Mouse (Mus musculus): Measurements from ENCODE around the gene Olfr520. TPM values are rescaled to one million over a fixed set of nuclear protein-coding genes. Genes with fewer than 3 reads are reported as not detected.
A peak's percentile ranks its signal among the peaks of the same experiment; 100 is the strongest.
"Not testable (repeated sequence)": the region's sequence is repeated elsewhere in the genome, so short reads cannot be mapped to it uniquely, and the experiment has no call there.

Olfr520 gene
- total RNA-seq, 2 experiments from 2014 or later: not detected

GRCm38 (mm10) chr7:99709992-99710391 is 20.1 kb upstream of the Olfr520 start:
- no peak for ATAC-seq (replicated peaks; ENCODE audit: low FRiP score, poor library complexity, severe bottlenecking)

- ATAC-seq (replicated peaks; ENCODE audit: low FRiP score, poor library complexity, severe bottlenecking): peak; percentile 48; the same call in 1 of the 2 replicates
Measured at GRCm38 (mm10) chr7:99710476-99710875, 19.6 kb upstream of the Olfr520 start.

GRCm38 (mm10) chr7:99711166-99711565 is 18.9 kb upstream of the Olfr520 start, which contains the start of gene Slco2b1:
Slco2b1 (minus strand) TSS chr7:99711340.
- ATAC-seq (replicated peaks; ENCODE audit: low FRiP score, poor library complexity, severe bottlenecking): no peak

DNA sequence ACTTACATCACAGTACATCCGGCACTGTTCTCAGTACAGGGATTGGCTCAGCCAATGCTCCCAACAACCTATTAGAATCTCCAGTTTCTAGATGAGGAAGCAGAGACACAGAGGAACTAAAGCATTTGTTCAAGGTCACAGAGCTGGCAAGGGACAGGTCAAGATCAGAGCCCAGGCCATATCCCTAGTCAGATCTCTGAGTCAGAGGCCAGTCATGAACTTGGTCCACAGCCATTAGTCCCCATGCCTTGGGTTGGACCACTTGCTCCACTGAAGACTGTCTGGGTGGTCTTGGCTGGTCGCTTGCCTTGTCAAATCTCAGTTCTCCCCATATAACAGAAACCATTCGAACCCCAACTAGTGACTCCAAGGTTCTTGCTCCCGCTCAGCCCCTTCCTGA is 17.6 kb upstream of the Olfr520 start:
- no peak for ATAC-seq (replicated peaks; ENCODE audit: low FRiP score, poor library complexity, severe bottlenecking)

GRCm38 (mm10) chr7:99716536-99716935 is 13.5 kb upstream of the Olfr520 start:
- no peak for ATAC-seq (replicated peaks; ENCODE audit: low FRiP score, poor library complexity, severe bottlenecking)

DNA sequence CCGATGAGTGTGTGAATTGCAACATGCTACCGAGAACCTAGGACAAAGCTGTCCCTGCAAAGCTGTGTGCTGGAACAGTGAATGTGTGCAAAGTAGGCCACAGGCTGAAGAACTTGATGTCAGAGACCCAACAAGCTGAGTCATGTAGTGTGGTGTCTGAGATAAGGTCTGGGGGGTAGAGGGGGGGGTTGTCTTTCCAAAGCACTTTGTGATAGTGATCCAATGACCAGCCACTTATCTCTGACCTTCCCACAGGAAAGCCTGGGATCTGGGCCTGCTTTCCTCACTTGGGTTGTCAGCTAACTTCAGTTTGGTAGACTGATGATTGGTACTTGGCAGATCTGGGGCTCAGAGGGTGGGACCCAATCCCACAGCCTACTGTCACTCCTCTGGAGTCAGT is 4.5 kb downstream of the Olfr520 start:
- ATAC-seq (replicated peaks; ENCODE audit: low FRiP score, poor library complexity, severe bottlenecking): no peak

DNA sequence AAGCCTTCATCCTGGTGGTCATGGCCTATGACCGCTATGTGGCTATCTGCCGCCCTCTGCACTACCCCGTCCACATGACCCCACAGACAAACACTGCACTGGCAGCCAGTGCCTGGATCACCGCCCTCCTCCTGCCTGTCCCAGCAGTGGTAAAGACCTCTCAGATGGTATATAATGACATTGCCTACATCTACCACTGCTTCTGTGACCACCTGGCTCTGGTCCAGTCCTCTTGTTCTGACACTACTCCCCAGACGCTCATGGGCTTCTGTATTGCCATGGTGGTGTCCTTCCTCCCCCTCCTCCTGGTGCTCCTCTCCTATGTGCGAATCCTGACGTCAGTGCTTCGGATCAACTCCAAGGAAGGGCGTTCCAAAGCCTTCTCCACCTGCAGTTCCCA is 5.4 kb downstream of the Olfr520 start:
- ATAC-seq (replicated peaks; ENCODE audit: low FRiP score, poor library complexity, severe bottlenecking): not testable (repeated sequence)

GRCm38 (mm10) chr7:99739276-99739675 is 9.2 kb downstream of the Olfr520 start:
- no peak for ATAC-seq (replicated peaks; ENCODE audit: low FRiP score, poor library complexity, severe bottlenecking)

DNA sequence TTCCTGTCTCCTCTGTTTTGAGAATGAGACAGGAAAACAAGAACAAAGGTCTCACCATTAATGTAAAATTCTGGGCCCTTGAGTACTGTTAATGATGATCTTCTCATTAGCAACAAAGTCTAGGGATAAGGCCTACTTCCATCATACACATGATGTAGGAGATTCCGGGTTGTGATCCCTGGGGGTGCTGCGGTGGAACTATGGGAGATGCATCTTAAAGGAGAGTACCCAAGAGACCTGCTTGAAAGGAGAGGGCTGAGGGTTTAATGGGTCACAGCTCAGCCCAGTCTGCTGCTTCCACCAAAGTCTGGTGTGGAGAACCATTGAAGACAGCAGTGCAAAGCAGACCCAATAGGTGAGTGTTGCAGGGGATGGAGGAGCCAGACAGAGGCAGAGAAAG is 33.1 kb downstream of the Olfr520 start, which contains the start of gene Olfr521:
Gene Olfr521, plus strand, starts transcription at position 301 of the 400 bp plus-strand sequence.
- no peak for ATAC-seq (replicated peaks; ENCODE audit: low FRiP score, poor library complexity, severe bottlenecking)

GRCm38 (mm10) chr7:99781385-99781784 is 51.3 kb downstream of the Olfr520 start:
- ATAC-seq (replicated peaks; ENCODE audit: low FRiP score, poor library complexity, severe bottlenecking): no peak

DNA sequence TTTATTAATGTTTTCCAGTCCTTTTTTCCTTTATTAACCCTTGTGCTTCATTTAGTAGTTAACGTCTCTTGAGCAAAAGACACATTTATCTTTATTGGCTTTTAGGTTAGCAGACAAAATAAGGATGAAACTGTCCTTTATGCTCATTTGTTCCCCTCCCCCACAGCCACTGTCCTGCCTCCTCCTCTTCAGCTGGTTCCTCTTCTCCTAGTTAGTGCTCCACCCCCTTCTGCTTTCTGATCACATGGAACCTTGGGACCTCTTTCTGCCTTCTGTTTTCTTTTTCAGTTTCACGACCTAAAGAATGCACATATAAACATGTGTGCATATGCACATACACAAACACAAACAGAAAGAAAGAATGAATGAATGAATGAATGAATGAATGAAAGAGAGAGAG is 51.8 kb downstream of the Olfr520 start:
- no peak for ATAC-seq (replicated peaks; ENCODE audit: low FRiP score, poor library complexity, severe bottlenecking)

DNA sequence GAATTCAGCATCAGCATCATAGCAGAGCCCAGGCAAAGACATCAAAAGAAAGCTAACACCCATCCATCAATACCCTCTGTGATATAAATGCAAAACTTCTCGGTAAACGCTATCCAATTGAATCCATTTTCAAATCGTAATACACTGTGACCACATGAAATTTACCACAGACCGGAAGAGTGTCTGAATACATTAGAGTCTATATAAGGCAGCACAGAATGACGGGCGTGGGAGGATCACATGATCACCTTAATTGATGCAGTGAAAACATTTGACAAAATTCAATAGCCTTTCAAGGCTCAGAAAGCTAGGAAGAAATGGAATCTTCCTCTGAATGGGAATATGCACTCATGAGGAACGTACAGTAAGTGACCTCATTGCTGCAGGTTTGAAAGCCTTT is 53.3 kb downstream of the Olfr520 start:
- ATAC-seq (replicated peaks; ENCODE audit: low FRiP score, poor library complexity, severe bottlenecking): no peak

DNA sequence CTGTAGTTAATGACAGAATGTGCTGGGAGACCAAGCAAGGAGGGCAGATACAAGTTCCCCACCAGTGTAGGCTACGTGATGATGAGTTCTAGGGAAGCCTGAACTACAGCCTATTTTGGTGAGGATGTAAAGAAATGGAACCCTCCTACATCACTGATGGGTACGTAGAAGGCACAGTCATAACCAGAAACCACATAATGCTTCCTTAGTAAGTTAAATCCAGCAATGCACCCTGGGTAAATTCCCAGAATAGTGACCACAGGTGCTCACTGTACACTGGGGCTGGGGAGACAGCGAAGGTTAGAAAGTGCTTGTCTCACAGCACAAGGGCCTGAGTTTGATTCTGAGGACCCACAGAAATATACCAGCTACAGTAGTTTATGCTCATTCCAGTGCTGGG is 55.5 kb downstream of the Olfr520 start:
- no peak for ATAC-seq (replicated peaks; ENCODE audit: low FRiP score, poor library complexity, severe bottlenecking)

Other genes with a start within 250 kb of the Olfr520 start
- gene Rps3, start 246.5 kb upstream of the Olfr520 start, total RNA-seq (2015; ENCODE audit: low replicate concordance): 292 and 308 TPM in 2 replicates
- 237 and 436 TPM in 2 replicates for gene Rps3, start 246.5 kb upstream of the Olfr520 start, total RNA-seq (2017; ENCODE audit: low replicate concordance)
- 185 and 204 TPM in 2 replicates for gene Arrb1, start 194.8 kb upstream of the Olfr520 start, total RNA-seq (2015; ENCODE audit: low replicate concordance)
- gene Arrb1, start 194.8 kb upstream of the Olfr520 start, total RNA-seq (2017; ENCODE audit: low replicate concordance): 636 and 742 TPM in 2 replicates
- not detected in 2 replicates for gene Tpbgl, start 103.2 kb upstream of the Olfr520 start, total RNA-seq (2015; ENCODE audit: low replicate concordance)
- gene Tpbgl, start 103.2 kb upstream of the Olfr520 start, total RNA-seq (2017; ENCODE audit: low replicate concordance): not detected in 2 replicates
- gene Slco2b1, start 18.9 kb upstream of the Olfr520 start, total RNA-seq (2015; ENCODE audit: low replicate concordance): 2.3 and 3.3 TPM in 2 replicates
- 1.3 and 4.6 TPM in 2 replicates for gene Slco2b1, start 18.9 kb upstream of the Olfr520 start, total RNA-seq (2017; ENCODE audit: low replicate concordance)
- not detected in 2 replicates for gene Olfr521, start 33.2 kb downstream of the Olfr520 start, total RNA-seq (2015; ENCODE audit: low replicate concordance)
- not detected in 2 replicates for gene Olfr521, start 33.2 kb downstream of the Olfr520 start, total RNA-seq (2017; ENCODE audit: low replicate concordance)
- 3.8 and 6.5 TPM in 2 replicates for gene Neu3, start 98.1 kb downstream of the Olfr520 start, total RNA-seq (2015; ENCODE audit: low replicate concordance)
- gene Neu3, start 98.1 kb downstream of the Olfr520 start, total RNA-seq (2017; ENCODE audit: low replicate concordance): 11.9 and 12.8 TPM in 2 replicates
- not detected in 2 replicates for gene Xrra1, start 128.8 kb downstream of the Olfr520 start, total RNA-seq (2015; ENCODE audit: low replicate concordance)
- gene Xrra1, start 128.8 kb downstream of the Olfr520 start, total RNA-seq (2017; ENCODE audit: low replicate concordance): not detected in 2 replicates
- gene Spcs2, start 133.2 kb downstream of the Olfr520 start, total RNA-seq (2015; ENCODE audit: low replicate concordance): 58.4 and 63.5 TPM in 2 replicates
- 51.9 and 60.6 TPM in 2 replicates for gene Spcs2, start 133.2 kb downstream of the Olfr520 start, total RNA-seq (2017; ENCODE audit: low replicate concordance)

Data from erythroblast, adult 5-6 weeks (primary cell).